Mouse (Mus musculus) hindbrain, postnatal 0 days (tissue): ENCODE data around the gene Gm49384. TPM values are rescaled to one million over a fixed set of nuclear protein-coding genes. Genes with fewer than 3 reads are reported as not detected.

Experiments used
- ATAC-seq: fragments of 200-750 bp; cut with Nextera tagmentation; 2 replicates; pipeline ENCODE4 v1.8.0; 2017; ENCODE audit warnings: mild to moderate bottlenecking, moderate TSS enrichment, moderate library complexity
- DNase-seq: peaks from one replicate; pipeline ENCODE4 v3.0.0-alpha.2; 2015; ENCODE audit warnings: low spot score
- H3K27ac ChIP-seq: fragments of 300-500 bp; sonication (generic); 2 replicates; pipeline ENCODE4 v1.5.1; 2014; ENCODE audit warnings: mild to moderate bottlenecking
- H3K27me3 ChIP-seq: fragments of 300-500 bp; sonication (generic); 2 replicates; pipeline ENCODE4 v1.6.1; 2014; ENCODE audit warnings: low read length, mixed read lengths; ENCODE audit not compliant: insufficient read depth
- H3K36me3 ChIP-seq: fragments of 300-500 bp; sonication (generic); 2 replicates; pipeline ENCODE4 v1.6.1; 2014; ENCODE audit warnings: low read length, mixed read lengths; ENCODE audit not compliant: insufficient read depth
- H3K4me1 ChIP-seq: fragments of 300-500 bp; sonication (generic); 2 replicates; pipeline ENCODE4 v1.6.1; 2014; ENCODE audit warnings: antibody characterized with exemption, low read length, mixed read lengths; ENCODE audit not compliant: insufficient read depth
- H3K4me2 ChIP-seq: fragments of 300-500 bp; sonication (generic); 2 replicates; pipeline ENCODE4 v1.6.1; 2014; ENCODE audit warnings: low read depth, mild to moderate bottlenecking, low read length, moderate library complexity, mixed read lengths
- H3K4me3 ChIP-seq: fragments of 300-500 bp; sonication (generic); 2 replicates; pipeline ENCODE4 v1.5.1; 2014; ENCODE audit warnings: low read length
- H3K9ac ChIP-seq: fragments of 300-500 bp; sonication (generic); replicated peaks from 2 replicates; pipeline ENCODE4 v1.6.1; 2014; ENCODE audit warnings: mild to moderate bottlenecking, low read length, moderate library complexity, mixed read lengths
- H3K9me3 ChIP-seq: fragments of 300-500 bp; sonication (generic); 2 replicates; pipeline ENCODE4 v1.6.1; 2016; ENCODE audit warnings: low read length, mixed read lengths
- CTCF ChIP-seq: IDR thresholded peaks from 2 replicates; pipeline ENCODE4 v1.5.1; 2016; ENCODE audit warnings: antibody characterized with exemption, control low read depth, low read depth
- WGBS: fragments of 180-500 bp; shearing (Covaris S2); extraction: QIAGEN DNeasy Blood & Tissue Kit; methylation state at CpG from one replicate; pipeline ENCODE4 v1.1.7; 2014; 5-methylcytosine and 5-hydroxymethylcytosine counted together
- microRNA-seq, 2 experiments: library from miRNA; unstranded; fragments of <30 nt; microRNA quantifications; one replicate each; pipeline ENCODE4; 2016
- polyA plus RNA-seq: library from polyadenylated mRNA; unstranded; fragments of >200 nt; fragmentation: Nextera tagmentation; extraction: Ambion mirVana; gene quantifications from 2 replicates; pipeline ENCODE4 v1.2.1, GENCODE M21; 2015
- total RNA-seq: library from RNA; depleted of rRNA; stranded (reverse); fragments of >200 nt; gene quantifications from 2 replicates; pipeline ENCODE4 v1.2.3, GENCODE M21; 2014; rRNA removed

Gene Gm49384
- total and polyA plus RNA-seq, 2 experiments from 2014 or later: 7.1 TPM; not detected in 1

GRCm38 (mm10) chr12:69147166-69147735 is 56.8 kb downstream of the Gm49384 start:
- no peak overlapping the region for H3K9ac ChIP-seq
- H3K27me3 ChIP-seq: no peaks in the 10 kb centered on the region
- ATAC-seq (no peak), DNase-seq (no peak)
- no peak overlapping the region for H3K4me2 ChIP-seq
- no peak overlapping the region for H3K27ac ChIP-seq
- no peaks in the 10 kb centered on the region for H3K36me3 ChIP-seq
- H3K9me3 ChIP-seq: no peaks in the 10 kb centered on the region
- TF ChIP-seq CTCF: no peak
- WGBS: 94% methylated on average over 5 of the region's 5 CpGs
- no peak overlapping the region for H3K4me3 ChIP-seq
- no peaks in the 10 kb centered on the region for H3K4me1 ChIP-seq

GRCm38 (mm10) chr12:69143460-69143859 is 60.6 kb downstream of the Gm49384 start:
- Histone ChIP-seq H3K4me2 (no peak overlapping the region), H3K9ac (no peak overlapping the region), H3K27me3 (no peaks in the 10 kb centered on the region), H3K36me3 (no peaks in the 10 kb centered on the region), H3K9me3 (no peaks in the 10 kb centered on the region), H3K27ac (no peak overlapping the region), H3K4me3 (no peak overlapping the region), H3K4me1 (no peaks in the 10 kb centered on the region)
- ATAC-seq (no peak), DNase-seq (no peak)
- 68% methylated on average over 6 of the region's 6 CpGs for WGBS
- no peak for TF ChIP-seq CTCF

DNA sequence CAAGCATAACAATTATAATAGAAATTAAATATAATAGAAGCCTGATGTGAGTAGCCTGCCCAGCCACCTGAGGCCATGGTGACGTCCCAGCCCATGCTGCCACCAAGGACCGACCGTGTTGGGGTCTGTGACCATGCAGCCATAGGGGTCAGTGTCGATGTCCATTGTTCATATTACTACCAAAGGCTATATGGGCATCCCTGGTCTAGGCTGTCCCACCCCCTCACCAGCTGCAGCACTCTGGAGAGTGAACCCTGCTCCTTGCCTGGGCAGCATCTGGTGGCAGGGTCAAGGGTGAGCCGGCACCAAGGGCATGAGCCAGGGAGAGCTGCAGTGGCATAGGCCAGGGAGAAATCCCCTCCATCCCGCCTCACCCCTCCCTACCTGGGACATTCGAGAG is 64.2 kb downstream of the Gm49384 start:
- Histone ChIP-seq H3K27me3 (no peaks in the 10 kb centered on the region), H3K9me3 (no peaks in the 10 kb centered on the region), H3K4me2 (no peak overlapping the region), H3K36me3 (no peaks in the 10 kb centered on the region), H3K27ac (no peak overlapping the region), H3K4me3 (no peak overlapping the region), H3K4me1 (no peaks in the 10 kb centered on the region), H3K9ac (no peak overlapping the region)
- no peak for TF ChIP-seq CTCF
- WGBS: 91% methylated on average over 7 of the region's 7 CpGs
- no peak for DNase-seq
- ATAC-seq: no peak

Small RNA genes within 50 kb of the gene (microRNA-seq; reads per million reads assigned to microRNA genes)
- gene Gm47287 (0 reads per million in 2 experiments), gene Gm47295 (0.88 to 1.1 reads per million in 2 experiments)

Other genes starting within 250 kb of the Gm49384 start
- 56.4 and 153 TPM in 2 replicates for gene Rps29, start 45.1 kb downstream of the Gm49384 start, total RNA-seq
- gene Rps29, start 45.1 kb downstream of the Gm49384 start, polyA plus RNA-seq: 1,492 and 1,507 TPM in 2 replicates
- gene Lrr1, start 35.5 kb downstream of the Gm49384 start, total RNA-seq: 0.37 and 0.86 TPM in 2 replicates
- gene Lrr1, start 35.5 kb downstream of the Gm49384 start, polyA plus RNA-seq: 3.4 and 3.6 TPM in 2 replicates
- 80.6 and 99.1 TPM in 2 replicates for gene Rpl36al, start 20.2 kb downstream of the Gm49384 start, total RNA-seq
- gene Rpl36al, start 20.2 kb downstream of the Gm49384 start, polyA plus RNA-seq: 417 and 430 TPM in 2 replicates
- gene Mgat2, start 20.1 kb downstream of the Gm49384 start, total RNA-seq: 64.6 and 71.1 TPM in 2 replicates
- gene Mgat2, start 20.1 kb downstream of the Gm49384 start, polyA plus RNA-seq: 39.7 and 42.2 TPM in 2 replicates
- gene Gm49383, start 7.2 kb downstream of the Gm49384 start, total RNA-seq: 2.0 and 4.7 TPM in 2 replicates
- 11.4 and 13.3 TPM in 2 replicates for gene Gm49383, start 7.2 kb downstream of the Gm49384 start, polyA plus RNA-seq
- 5.1 and 5.2 TPM in 2 replicates for gene Dnaaf2, start 5.8 kb downstream of the Gm49384 start, total RNA-seq
- gene Dnaaf2, start 5.8 kb downstream of the Gm49384 start, polyA plus RNA-seq: 7.7 and 8.2 TPM in 2 replicates
- gene Pole2, start 23.9 kb upstream of the Gm49384 start, total RNA-seq: 4.1 and 4.4 TPM in 2 replicates
- gene Pole2, start 23.9 kb upstream of the Gm49384 start, polyA plus RNA-seq: 3.1 and 4.3 TPM in 2 replicates
- 3.9 and 6.5 TPM in 2 replicates for gene Klhdc1, start 36.9 kb upstream of the Gm49384 start, total RNA-seq
- 15.0 and 23.6 TPM in 2 replicates for gene Klhdc1, start 36.9 kb upstream of the Gm49384 start, polyA plus RNA-seq
- 252 and 313 TPM in 2 replicates for gene Klhdc2, start 92.4 kb upstream of the Gm49384 start, total RNA-seq
- gene Klhdc2, start 92.4 kb upstream of the Gm49384 start, polyA plus RNA-seq: 248 and 251 TPM in 2 replicates
- gene Nemf, start 152.9 kb upstream of the Gm49384 start, total RNA-seq: 24.9 and 34.3 TPM in 2 replicates
- 69.7 and 78.2 TPM in 2 replicates for gene Nemf, start 152.9 kb upstream of the Gm49384 start, polyA plus RNA-seq
- gene Arf6, start 167.9 kb upstream of the Gm49384 start, total RNA-seq: 112 and 132 TPM in 2 replicates
- 41.6 and 43.5 TPM in 2 replicates for gene Arf6, start 167.9 kb upstream of the Gm49384 start, polyA plus RNA-seq
- not detected in 2 replicates for gene Gm9887, start 168.2 kb upstream of the Gm49384 start, total RNA-seq
- 0.43 and 1.5 TPM in 2 replicates for gene Gm9887, start 168.2 kb upstream of the Gm49384 start, polyA plus RNA-seq